Mouse (Mus musculus) Patski (cell line): Measurements from ENCODE around the gene Ang. TPM values are rescaled to one million over a fixed set of nuclear protein-coding genes. Genes with fewer than 3 reads are reported as not detected.
A peak's percentile ranks its signal among the peaks of the same experiment; 100 is the strongest.

ENCODE experiments used
- ATAC-seq: fragments of 100-300 bp; one replicate; pipeline ENCODE4 v1.8.0; 2021
- CTCF ChIA-PET: fragments of 350-600 bp; sonication (Branson Sonifier 250); formaldehyde crosslinking; loops from one replicate; lab custom pipeline; 2022; ENCODE audit warnings: inconsistent platforms; lab: Charles Lee
- POLR2A ChIA-PET: fragments of 350-600 bp; sonication (Branson Sonifier 250); formaldehyde crosslinking; loops from one replicate; lab custom pipeline; 2022; ENCODE audit warnings: antibody characterized with exemption, inconsistent platforms; lab: Charles Lee
- DNase-seq: peaks from one replicate; pipeline ENCODE4 v3.0.0-alpha.2; 2011; ENCODE audit warnings: low read depth, low spot score
- H3K27me3 ChIP-seq: fragments of 371-371 bp; one replicate; pipeline ENCODE4 v1.5.1; 2021
- CTCF ChIP-seq: fragments of 100-300 bp; IDR thresholded peaks from one replicate; pipeline ENCODE4 v1.5.1; 2021
- in situ Hi-C: fragments of 300-500 bp; cut with MboI; formaldehyde crosslinking; loops from 3 replicates; pipeline ENCODE4 v1.11.1; 2018; ENCODE audit warnings: low pct_unique_long_range_greater_than_20kb, mixed read lengths
- polyA plus RNA-seq: library from polyadenylated mRNA; unstranded; gene quantifications from one replicate; pipeline ENCODE4 v1.2.3, GENCODE M21; 2021

Ang gene
- polyA plus RNA-seq, 1 experiment from 2014 or later = 1.3 TPM

DNA sequence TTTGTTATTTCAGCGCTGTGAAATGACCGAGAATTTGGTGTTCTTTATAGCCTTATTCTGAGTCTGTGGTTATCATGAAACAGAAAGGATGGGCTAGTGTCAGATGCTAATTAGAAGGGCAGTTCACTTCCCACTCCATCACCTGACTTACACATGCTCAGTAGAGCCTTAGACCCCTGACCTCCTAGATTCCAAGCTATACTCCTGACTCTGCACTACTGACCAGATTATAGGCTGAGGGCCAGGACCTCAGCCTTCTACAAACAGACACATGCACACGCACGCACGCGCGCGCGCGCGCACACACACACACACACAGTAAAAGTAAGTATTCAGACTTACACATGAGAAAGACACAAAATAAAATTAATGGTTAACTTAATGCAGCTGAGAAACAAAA lies 8.0 kb downstream of the Ang start:
- ATAC-seq = no peak
- TF ChIP-seq CTCF = no peak
- ChIA-PET CTCF (interaction anchor here (1.0 to 1.8 kb wide), 3 partner anchors 24 to 672 kb away, joined by 3 to 4 read pairs (median 3); no protein-coding TSS in a partner anchor), POLR2A (no interaction called here)
- in situ Hi-C loops = loop anchor here (5.0 kb wide), 1 partner anchor 673 kb away; the partner anchor contains the start of gene Ang4
- no peak for DNase-seq
- no peaks in the 10 kb centered on the region for H3K27me3 ChIP-seq

DNA sequence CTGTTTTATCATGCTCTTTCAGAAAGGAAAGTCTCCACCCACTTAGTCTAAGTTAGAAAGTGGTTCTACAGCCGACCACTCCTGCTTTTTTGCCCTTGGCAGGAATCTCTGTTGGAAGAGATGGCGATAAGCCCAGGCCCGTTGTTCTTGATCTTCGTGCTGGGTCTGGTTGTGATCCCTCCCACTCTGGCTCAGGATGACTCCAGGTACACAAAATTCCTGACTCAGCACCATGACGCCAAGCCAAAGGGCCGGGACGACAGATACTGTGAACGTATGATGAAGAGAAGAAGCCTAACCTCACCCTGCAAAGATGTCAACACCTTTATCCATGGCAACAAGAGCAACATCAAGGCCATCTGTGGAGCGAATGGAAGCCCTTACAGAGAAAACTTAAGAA lies 10.3 kb downstream of the Ang start:
- no peaks in the 10 kb centered on the region for H3K27me3 ChIP-seq
- ATAC-seq (no peak), DNase-seq (no peak)
- in situ Hi-C loops = loop anchor here (5.0 kb wide), 1 partner anchor 166 kb away; no protein-coding TSS in a partner anchor
- ChIA-PET CTCF (no interaction called here), POLR2A (no interaction called here)
- TF ChIP-seq CTCF = no peak

DNA sequence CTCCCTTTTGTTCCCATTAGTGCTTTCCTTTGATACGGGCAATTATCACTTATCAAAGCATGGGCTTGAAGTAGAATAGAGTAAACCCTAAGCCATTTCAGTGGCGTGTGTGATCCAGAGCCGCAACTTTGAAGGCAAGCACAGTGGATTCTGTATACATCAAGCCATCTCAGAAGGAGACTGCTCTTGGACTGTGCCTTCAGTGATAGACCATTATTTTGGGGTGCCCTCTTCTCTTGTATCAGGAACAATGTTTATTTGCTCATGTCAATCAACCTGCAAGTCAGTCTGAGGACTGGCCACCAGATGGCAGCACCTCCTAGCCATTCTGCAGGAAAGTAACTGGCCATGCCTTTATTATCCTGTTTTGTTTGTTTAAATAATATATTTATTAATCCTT lies 12.3 kb downstream of the Ang start:
- peak; percentile 84 for TF ChIP-seq CTCF
- ChIA-PET POLR2A (no interaction called here), CTCF (no interaction called here)
- in situ Hi-C loops = loop anchor here (5.0 kb wide), 1 partner anchor 164 kb away; no protein-coding TSS in a partner anchor
- DNase-seq (no peak), ATAC-seq (peak; percentile 24)
- no peaks in the 10 kb centered on the region for H3K27me3 ChIP-seq

DNA sequence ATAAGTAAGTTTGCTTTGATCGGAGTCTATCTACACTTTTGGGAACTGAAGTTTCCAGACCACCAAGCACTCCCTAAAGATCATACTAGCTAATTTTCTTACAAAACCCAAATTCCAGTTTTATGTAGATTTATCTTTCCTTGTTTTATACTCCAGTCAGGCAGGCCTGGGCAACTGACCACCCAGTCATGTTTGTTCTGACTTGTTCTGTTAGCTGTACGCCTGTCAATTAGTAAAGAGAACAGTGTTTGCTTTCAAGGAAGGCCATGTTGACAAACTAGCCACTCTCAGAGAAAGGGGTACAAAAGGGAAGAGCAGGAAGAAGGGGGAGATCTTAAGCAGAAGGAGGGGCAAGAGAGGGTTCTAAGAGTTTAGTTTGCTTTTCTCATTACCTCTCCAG lies 13.4 kb downstream of the Ang start:
- ChIA-PET CTCF (no interaction called here), POLR2A (interaction anchor here (0.5 kb wide), 1 partner anchor 992 kb away, joined by 3 read pairs; no protein-coding TSS in a partner anchor)
- DNase-seq (no peak), ATAC-seq (no peak)
- no peak for TF ChIP-seq CTCF
- in situ Hi-C loops = loop anchor here (5.0 kb wide), 1 partner anchor 163 kb away; no protein-coding TSS in a partner anchor
- no peaks in the 10 kb centered on the region for H3K27me3 ChIP-seq

DNA sequence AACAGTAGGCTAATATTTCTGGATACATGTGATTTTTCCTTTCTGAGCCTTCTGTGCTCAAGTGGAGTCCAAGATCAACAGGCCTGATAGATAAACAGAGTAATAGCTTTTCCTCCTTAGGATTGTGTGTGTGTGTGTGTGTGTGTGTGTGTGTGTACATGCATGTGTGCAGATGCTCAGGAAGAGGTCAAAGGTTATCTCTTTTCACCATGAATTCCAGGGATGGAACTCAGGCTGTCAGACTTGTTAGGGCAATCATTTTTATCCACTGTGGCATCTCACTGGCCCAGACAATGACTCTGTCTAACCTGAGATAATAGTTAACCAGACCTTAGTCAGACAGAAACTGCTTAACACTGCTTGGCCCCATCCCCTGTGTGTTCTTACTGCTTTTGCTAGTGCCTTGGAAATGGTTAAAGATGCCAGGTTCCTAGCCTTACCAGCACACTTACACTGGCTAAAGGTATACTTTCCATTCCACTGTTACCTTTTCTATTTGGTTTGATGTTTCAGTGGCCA lies 15.6 kb downstream of the Ang start:
- DNase-seq (no peak), ATAC-seq (peak; percentile 51)
- ChIA-PET CTCF (no interaction called here), POLR2A (no interaction called here)
- no peaks in the 10 kb centered on the region for H3K27me3 ChIP-seq
- in situ Hi-C loops = no loop called here
- TF ChIP-seq CTCF = no peak

DNA sequence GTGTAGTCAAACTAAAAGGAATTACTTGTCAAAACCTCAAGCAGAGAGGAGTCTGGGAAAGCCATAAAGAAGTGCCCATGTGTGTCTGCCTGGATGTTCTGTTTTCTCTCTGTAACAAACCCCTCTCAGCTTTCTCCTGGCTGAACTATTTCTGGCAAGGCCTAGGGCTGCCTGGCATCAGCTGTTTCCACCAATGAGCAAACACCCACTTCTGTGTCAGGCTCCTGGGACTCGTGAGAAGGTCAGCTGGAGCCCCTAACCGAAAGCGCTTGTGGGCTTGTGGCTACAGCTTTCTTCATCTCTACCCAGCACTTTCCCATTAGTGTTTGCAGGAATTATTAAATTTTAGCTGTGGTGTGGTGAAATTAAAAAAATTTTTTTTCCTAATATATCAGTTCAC lies 21.0 kb downstream of the Ang start:
- no peak for TF ChIP-seq CTCF
- no peak for DNase-seq
- in situ Hi-C loops = no loop called here
- no peak for ATAC-seq
- ChIA-PET CTCF (interaction anchor here (1.0 kb wide), 1 partner anchor 11 kb away, joined by 3 read pairs; no protein-coding TSS in a partner anchor), POLR2A (no interaction called here)
- no peaks in the 10 kb centered on the region for H3K27me3 ChIP-seq

DNA sequence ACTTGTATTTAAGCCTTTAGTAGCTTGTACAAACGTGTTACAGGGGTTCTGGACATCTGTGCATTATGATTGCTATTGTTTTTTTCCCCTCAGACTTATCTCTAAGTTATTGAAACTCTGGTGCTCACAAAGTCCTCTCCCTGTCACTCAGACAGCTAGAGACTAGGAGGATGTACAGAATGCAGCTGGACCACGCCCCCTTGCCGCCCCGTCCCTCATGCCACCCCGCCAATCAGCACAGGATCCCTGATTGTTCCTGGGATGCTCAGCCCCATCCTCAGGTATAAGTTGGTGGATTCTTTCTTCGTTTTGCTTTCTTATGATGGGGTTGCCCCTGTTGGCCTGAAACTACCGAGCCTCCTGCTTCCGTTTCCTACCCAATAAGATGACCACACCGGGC lies 22.5 kb downstream of the Ang start:
- ChIA-PET CTCF (no interaction called here), POLR2A (no interaction called here)
- no peaks in the 10 kb centered on the region for H3K27me3 ChIP-seq
- DNase-seq = no peak
- no peak for TF ChIP-seq CTCF
- in situ Hi-C loops = no loop called here
- ATAC-seq = no peak

DNA sequence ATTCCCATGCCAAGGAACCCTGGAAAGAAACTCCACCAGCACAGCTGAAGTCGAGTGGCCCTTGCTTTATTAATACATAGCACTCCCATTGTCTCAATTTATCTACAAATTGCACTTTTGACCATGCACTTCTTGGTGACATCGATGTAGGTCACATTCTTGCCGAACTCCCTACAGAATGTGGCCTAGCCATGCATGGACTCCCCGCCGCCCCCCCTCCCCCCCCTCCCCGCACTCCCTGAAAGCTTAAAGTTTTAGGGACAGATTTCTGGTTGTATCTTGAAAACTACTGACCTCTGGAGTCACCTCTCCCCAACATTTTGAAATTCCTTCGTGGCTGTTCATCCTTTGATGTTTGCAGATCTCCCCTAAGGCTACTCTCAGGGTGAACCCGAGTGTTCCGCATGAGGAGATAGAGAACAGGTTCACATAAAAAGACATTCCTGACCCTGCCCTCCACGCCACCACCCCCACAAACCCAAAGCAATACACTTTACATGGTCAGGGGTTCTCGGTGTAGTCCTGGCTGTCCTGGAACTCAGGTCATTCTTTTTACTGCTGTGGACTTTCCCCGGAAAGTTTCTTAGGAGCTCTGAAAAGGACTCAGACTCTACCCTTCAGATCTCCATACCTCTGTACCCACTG lies 23.1 kb downstream of the Ang start, which contains the start of gene Eddm3b:
Gene Eddm3b (plus strand): TSS at position 511 of the 645 bp plus-strand sequence.
- ChIA-PET POLR2A (no interaction called here), CTCF (no interaction called here)
- peak; percentile 54 for ATAC-seq
- in situ Hi-C loops = no loop called here
- H3K27me3 ChIP-seq = no peaks in the 10 kb centered on the region
- TF ChIP-seq CTCF = no peak
- DNase-seq = no peak

DNA sequence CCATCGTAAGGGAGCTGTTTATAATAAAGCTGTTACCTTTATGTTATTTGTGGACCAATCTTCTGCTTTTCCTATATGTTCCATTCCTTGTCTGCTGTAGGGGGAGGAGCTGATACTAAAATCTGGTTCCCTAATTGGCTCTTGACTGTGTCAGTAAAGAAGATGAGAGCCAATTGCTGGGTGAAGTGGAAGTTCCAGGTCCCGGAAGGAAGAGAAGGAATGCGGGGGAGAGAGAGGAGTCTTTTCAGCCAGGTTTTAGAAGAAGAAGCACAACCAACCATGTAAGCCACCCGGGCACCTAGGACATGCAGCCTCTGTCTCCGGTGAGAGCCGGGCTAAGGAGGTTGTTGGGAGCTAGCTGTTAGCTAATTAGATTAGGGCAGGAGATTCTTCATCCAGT lies 34.7 kb downstream of the Ang start:
- in situ Hi-C loops = no loop called here
- ATAC-seq (no peak), DNase-seq (no peak)
- H3K27me3 ChIP-seq = no peaks in the 10 kb centered on the region
- TF ChIP-seq CTCF = no peak
- ChIA-PET CTCF (no interaction called here), POLR2A (no interaction called here)

DNA sequence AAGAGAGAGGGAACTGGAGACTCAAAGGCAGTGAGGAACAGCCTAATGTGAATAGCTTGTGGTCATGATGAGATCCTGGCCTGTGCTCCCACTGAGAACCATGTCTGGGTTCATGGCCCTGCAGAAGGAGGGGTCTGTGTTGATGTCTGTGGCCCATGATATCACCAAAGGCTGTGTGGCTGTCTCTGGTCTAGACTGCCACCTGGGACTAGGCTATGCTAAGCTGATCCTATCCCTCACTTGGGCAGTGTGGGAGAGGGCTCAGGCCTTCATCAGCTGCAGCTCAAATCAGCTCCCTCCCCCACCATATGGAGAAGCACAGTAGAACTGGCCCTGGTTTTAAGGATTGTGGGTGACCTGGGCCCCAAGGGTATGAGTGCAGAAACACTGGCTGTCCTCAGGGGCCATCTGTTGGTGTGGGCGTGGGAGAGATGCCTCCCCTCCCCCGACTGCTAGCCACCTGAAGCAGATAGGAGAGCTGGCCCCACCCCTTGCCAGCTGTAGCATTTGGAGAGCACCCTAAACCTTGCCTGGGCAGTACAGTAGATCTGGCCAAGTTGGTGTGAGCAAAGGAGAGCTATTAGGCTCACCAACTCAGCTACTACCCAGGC lies 36.8 kb downstream of the Ang start:
- H3K27me3 ChIP-seq = no peaks in the 10 kb centered on the region
- no peak for DNase-seq
- POLR2A ChIA-PET = no interaction called here
- CTCF ChIA-PET = no interaction called here
- in situ Hi-C loops = no loop called here
- no peak for TF ChIP-seq CTCF
- ATAC-seq = no peak
